Mouse (Mus musculus): Measurements from ENCODE around the gene Tomm40.
A peak's percentile ranks its signal among the peaks of the same experiment; 100 is the strongest.

DNA sequence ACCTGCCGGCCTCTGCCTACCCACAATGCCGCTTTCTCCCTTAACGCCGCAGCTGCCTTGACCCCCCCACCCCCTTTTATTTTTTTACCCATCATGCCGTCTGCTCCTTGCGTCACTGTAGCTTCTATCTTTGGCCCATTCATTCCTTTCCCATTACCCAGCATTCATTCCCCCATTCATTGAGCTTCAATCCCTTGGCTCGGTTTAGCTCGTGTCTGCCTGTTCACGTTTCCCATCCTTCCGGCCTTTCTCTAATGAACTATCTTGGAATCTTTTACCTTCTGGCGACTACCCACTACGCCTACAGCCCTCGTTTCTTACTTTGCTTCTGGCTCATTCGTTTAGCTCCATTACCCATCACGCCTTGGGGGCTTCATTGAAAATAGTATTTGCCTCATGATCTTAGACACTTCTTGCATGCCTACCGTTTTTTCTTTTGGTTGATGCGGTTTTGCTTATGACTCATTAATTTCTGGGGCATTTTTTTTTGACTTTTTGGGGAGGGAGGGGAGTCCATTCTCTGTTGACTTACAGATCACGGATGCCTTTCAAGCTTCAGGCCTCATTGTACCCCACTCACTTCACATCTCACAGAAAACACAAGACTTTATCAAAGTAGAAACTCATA is 931 bp upstream of the Tomm40 start:
- peak; percentile 66 for TF ChIP-seq CEBPB (IDR thresholded peaks at IDR 0.05; ENCODE audit: low read depth)
- no peak for TF ChIP-seq CTCF (IDR thresholded peaks at IDR 0.05; ENCODE audit: control insufficient read depth, insufficient read depth, insufficient read length)
- TF ChIP-seq MYOG (IDR thresholded peaks at IDR 0.05; ENCODE audit: control insufficient read depth, extremely low read depth, insufficient read length), result no peak
- no peak for TF ChIP-seq USF1 (IDR thresholded peaks at IDR 0.05; ENCODE audit: low read depth)
- no peak for TF ChIP-seq MYOD1 (IDR thresholded peaks at IDR 0.05; ENCODE audit: control insufficient read depth, insufficient read length, low read depth)
- TF ChIP-seq MAX (IDR thresholded peaks at IDR 0.05), result no peak

Measured in C2C12 (cell line).